Mouse (Mus musculus) G1E (cell line): ENCODE measurements around the gene Antxr2.

ENCODE experiments used
- CTCF ChIP-seq: IDR thresholded peaks from 2 replicates; pipeline ENCODE4 v1.5.1; 2012; ENCODE audit warnings: low read depth, low read length, inconsistent platforms, mixed read lengths
- GATA1 ChIP-seq: IDR thresholded peaks from 2 replicates; pipeline ENCODE4 v1.6.1; 2012; ENCODE audit warnings: borderline replicate concordance, low read length, inconsistent platforms, mixed read lengths
- GATA2 ChIP-seq: IDR thresholded peaks from 2 replicates; pipeline ENCODE4 v1.6.1; 2012; ENCODE audit warnings: low read depth, low read length, inconsistent platforms, borderline replicate concordance

DNA sequence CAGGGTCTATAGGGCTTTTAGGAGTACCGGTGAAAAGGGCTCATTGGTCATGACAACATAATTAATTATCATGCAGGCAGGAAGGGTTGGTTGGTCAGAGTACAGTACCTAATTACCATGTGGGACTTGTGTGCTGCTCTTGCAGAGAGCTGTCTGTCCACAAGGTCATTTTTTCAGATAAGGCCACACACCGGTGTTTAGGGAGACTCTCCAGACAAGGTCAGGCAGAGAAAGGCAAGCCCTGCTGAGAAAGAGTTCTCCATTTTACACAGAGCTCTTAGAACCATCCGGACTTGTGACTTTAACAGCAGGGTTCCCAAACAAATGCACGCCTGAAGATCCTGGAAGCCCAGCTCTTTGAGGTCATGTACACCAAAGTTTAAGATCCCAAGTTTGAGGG is 38.3 kb upstream of the Antxr2 start:
- TF ChIP-seq GATA2 (no peak), CTCF (no peak), GATA1 (no peak)
